Mouse (Mus musculus): ENCODE data around the gene Phf21a.
"Not testable (repeated sequence)": the region's sequence is repeated elsewhere in the genome, so short reads cannot be mapped to it uniquely, and the experiment has no call there.

Phf21a gene

GRCm38 (mm10) chr2:92082196-92082595 is 10.7 kb upstream of the Phf21a start:
- DNase-seq (ENCODE audit: low read depth, low spot score), result no peak

GRCm38 (mm10) chr2:92085721-92086120 is 7.2 kb upstream of the Phf21a start:
- DNase-seq (ENCODE audit: low read depth, low spot score), result no peak

- peak; percentile 61 for DNase-seq (ENCODE audit: low read depth, low spot score)
Measured at GRCm38 (mm10) chr2:92087065-92087464, 5.9 kb upstream of the Phf21a start.

GRCm38 (mm10) chr2:92089782-92090181 is 3.1 kb upstream of the Phf21a start:
- peak; percentile 78 for DNase-seq (ENCODE audit: low read depth, low spot score)

- not testable (repeated sequence) for DNase-seq (ENCODE audit: low read depth, low spot score)
Measured at GRCm38 (mm10) chr2:92093503-92093902, 586 bp downstream of the Phf21a start.

- peak; percentile 21 for DNase-seq (ENCODE audit: low read depth, low spot score)
Measured at GRCm38 (mm10) chr2:92094078-92094477, 1.2 kb downstream of the Phf21a start.

- DNase-seq (ENCODE audit: low read depth, low spot score), result no peak
Measured at GRCm38 (mm10) chr2:92100768-92101167, 7.9 kb downstream of the Phf21a start.

GRCm38 (mm10) chr2:92124523-92124922 is 31.6 kb downstream of the Phf21a start:
- no peak for DNase-seq (ENCODE audit: low read depth, low spot score)

GRCm38 (mm10) chr2:92125330-92125729 is 32.4 kb downstream of the Phf21a start:
- DNase-seq (ENCODE audit: low read depth, low spot score), result no peak

- no peak for DNase-seq (ENCODE audit: low read depth, low spot score)
Measured at GRCm38 (mm10) chr2:92130071-92130470, 37.2 kb downstream of the Phf21a start.

GRCm38 (mm10) chr2:92138736-92139135 is 45.8 kb downstream of the Phf21a start:
- no peak for DNase-seq (ENCODE audit: low read depth, low spot score)

GRCm38 (mm10) chr2:92139365-92139764 is 46.4 kb downstream of the Phf21a start:
- DNase-seq (ENCODE audit: low read depth, low spot score), result no peak

- no peak for DNase-seq (ENCODE audit: low read depth, low spot score)
Measured at GRCm38 (mm10) chr2:92140383-92140782, 47.5 kb downstream of the Phf21a start.

- DNase-seq (ENCODE audit: low read depth, low spot score), result no peak
Measured at GRCm38 (mm10) chr2:92141073-92141472, 48.2 kb downstream of the Phf21a start.

- DNase-seq (ENCODE audit: low read depth, low spot score), result no peak
Measured at GRCm38 (mm10) chr2:92143932-92144331, 51.0 kb downstream of the Phf21a start.

GRCm38 (mm10) chr2:92147925-92148750 is 55.2 kb downstream of the Phf21a start:
- DNase-seq (ENCODE audit: low read depth, low spot score), result not testable (repeated sequence)

- no peak for DNase-seq (ENCODE audit: low read depth, low spot score)
Measured at GRCm38 (mm10) chr2:92164291-92164690, 71.4 kb downstream of the Phf21a start.

- DNase-seq (ENCODE audit: low read depth, low spot score), result no peak
Measured at GRCm38 (mm10) chr2:92166950-92167349, 74.0 kb downstream of the Phf21a start.

GRCm38 (mm10) chr2:92171046-92171643 is 78.2 kb downstream of the Phf21a start:
- no peak for DNase-seq (ENCODE audit: low read depth, low spot score)

GRCm38 (mm10) chr2:92172300-92172699 is 79.4 kb downstream of the Phf21a start:
- no peak for DNase-seq (ENCODE audit: low read depth, low spot score)

GRCm38 (mm10) chr2:92173186-92173585 is 80.3 kb downstream of the Phf21a start:
- DNase-seq (ENCODE audit: low read depth, low spot score), result no peak

- peak; percentile 38 for DNase-seq (ENCODE audit: low read depth, low spot score)
Measured at GRCm38 (mm10) chr2:92174265-92174664, 81.3 kb downstream of the Phf21a start.

GRCm38 (mm10) chr2:92175002-92175401 is 82.1 kb downstream of the Phf21a start:
- no peak for DNase-seq (ENCODE audit: low read depth, low spot score)
